Mouse (Mus musculus): ENCODE data around the gene Qtrt1. TPM values are rescaled to one million over a fixed set of nuclear protein-coding genes. Genes with fewer than 3 reads are reported as not detected.
A peak's percentile ranks its signal among the peaks of the same experiment; 100 is the strongest.
"Not testable (repeated sequence)": the region's sequence is repeated elsewhere in the genome, so short reads cannot be mapped to it uniquely, and the experiment has no call there.

The Qtrt1 gene
- polyA plus RNA-seq, 1 experiment from 2014 or later: 60.2 TPM

DNA sequence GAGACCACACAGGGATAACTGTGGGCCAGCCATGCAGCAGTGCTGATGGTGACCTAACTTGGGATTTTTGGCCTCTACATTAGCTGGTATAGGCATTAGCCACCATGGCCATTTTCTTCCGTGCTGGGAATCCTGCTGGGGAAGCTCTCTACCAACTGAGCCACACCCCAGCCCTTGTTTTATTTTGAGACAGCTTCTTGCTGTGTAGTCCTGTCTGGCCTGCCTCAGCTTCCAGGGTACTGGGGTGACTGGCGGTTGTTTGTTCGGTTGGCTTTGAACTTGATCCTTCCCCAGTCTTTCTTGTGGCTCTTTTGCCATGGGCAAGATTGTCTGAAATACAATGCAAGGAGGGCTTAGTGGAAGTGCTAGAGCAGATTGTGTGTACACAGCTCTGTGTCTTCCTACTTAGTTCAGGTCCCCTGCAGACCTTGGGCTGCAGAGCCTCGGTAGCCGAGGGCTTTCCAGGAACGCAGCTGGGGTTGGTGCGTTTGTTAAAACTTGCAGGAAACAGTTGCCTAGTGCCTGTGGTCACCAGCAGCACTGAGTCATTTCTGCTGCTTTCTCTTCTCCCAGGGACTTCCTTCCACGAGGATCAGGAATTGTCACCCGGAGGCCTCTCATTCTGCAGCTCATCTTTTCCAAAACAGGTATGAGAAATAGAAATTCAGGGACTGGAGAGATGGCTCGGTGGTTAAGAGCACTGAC, 45.4 kb downstream of the Qtrt1 start:
- Histone ChIP-seq H3K4me3 (ENCODE audit: low read depth, low read length) (no peak overlapping the region), H3K27ac (ENCODE audit: low read depth, low read length) (no peak overlapping the region), H3K4me2 (no peak overlapping the region), H3K9ac (ENCODE audit: low read depth, low read length) (no peak overlapping the region), H3K4me1 (replicated peaks; ENCODE audit: control insufficient read depth, insufficient read depth, low read length) (peaks cover 20% of the 10 kb centered on the region), H3K27me3 (replicated peaks; ENCODE audit: control insufficient read depth, insufficient read depth, low read length) (no peaks in the 10 kb centered on the region), H3K36me3 (ENCODE audit: control insufficient read depth, insufficient read depth, low read length) (0 out of 2 replicates have a peak, but pooled peaks cover 2% of the 10 kb centered on the region), H3K9me3 (ENCODE audit: control insufficient read depth, low read length) (no peaks in the 10 kb centered on the region)
- no peak for ATAC-seq (replicated peaks; ENCODE audit: low FRiP score)
- 67% methylated on average over 10 of the region's 10 CpGs for WGBS
- DNase-seq (ENCODE audit: low spot score): no peak

DNA sequence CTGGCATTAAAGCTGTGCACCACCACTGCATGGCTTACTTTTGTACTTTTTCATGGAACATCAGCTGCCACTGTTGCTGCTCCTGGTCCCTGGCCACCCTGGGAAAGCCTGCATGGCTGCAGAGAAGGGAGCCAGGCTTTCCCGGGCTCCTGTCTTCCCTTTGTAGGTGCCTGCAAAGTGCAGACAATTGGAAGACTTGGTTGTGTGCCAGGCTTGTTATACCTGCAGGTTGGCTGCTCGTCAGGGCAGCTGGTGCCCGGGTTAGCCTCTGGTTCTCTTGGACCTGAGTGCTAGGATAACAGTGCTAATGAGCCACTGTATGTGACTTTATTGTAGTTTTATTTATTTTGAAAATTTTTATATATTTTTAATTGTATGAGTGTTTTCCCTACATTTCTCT, 47.2 kb downstream of the Qtrt1 start:
- Histone ChIP-seq H3K4me3 (ENCODE audit: low read depth, low read length) (no peak overlapping the region), H3K36me3 (ENCODE audit: control insufficient read depth, insufficient read depth, low read length) (peaks cover 2% of the 10 kb centered on the region), H3K27me3 (replicated peaks; ENCODE audit: control insufficient read depth, insufficient read depth, low read length) (no peaks in the 10 kb centered on the region), H3K4me1 (replicated peaks; ENCODE audit: control insufficient read depth, insufficient read depth, low read length) (peaks cover 15% of the 10 kb centered on the region), H3K4me2 (no peak overlapping the region), H3K27ac (ENCODE audit: low read depth, low read length) (no peak overlapping the region), H3K9ac (ENCODE audit: low read depth, low read length) (no peak overlapping the region), H3K9me3 (ENCODE audit: control insufficient read depth, low read length) (no peaks in the 10 kb centered on the region)
- no peak for ATAC-seq (replicated peaks; ENCODE audit: low FRiP score)
- 91% methylated on average over 3 of the region's 3 CpGs for WGBS
- no peak for DNase-seq (ENCODE audit: low spot score)

GRCm38 (mm10) chr9:21460400-21460940, 48.8 kb downstream of the Qtrt1 start:
- Histone ChIP-seq H3K27me3 (replicated peaks; ENCODE audit: control insufficient read depth, insufficient read depth, low read length) (no peaks in the 10 kb centered on the region), H3K9me3 (ENCODE audit: control insufficient read depth, low read length) (no peaks in the 10 kb centered on the region), H3K36me3 (ENCODE audit: control insufficient read depth, insufficient read depth, low read length) (peaks cover 2% of the 10 kb centered on the region), H3K4me1 (replicated peaks; ENCODE audit: control insufficient read depth, insufficient read depth, low read length) (peaks cover 10% of the 10 kb centered on the region), H3K4me3 (ENCODE audit: low read depth, low read length) (no peak overlapping the region), H3K9ac (ENCODE audit: low read depth, low read length) (0 out of 2 replicates have a peak overlapping the region, but pooled peaks have one; percentile 12), H3K27ac (ENCODE audit: low read depth, low read length) (no peak overlapping the region), H3K4me2 (no peak overlapping the region)
- DNase-seq (ENCODE audit: low spot score) (no peak), ATAC-seq (replicated peaks; ENCODE audit: low FRiP score) (no peak)
- 85% methylated on average over 3 of the region's 3 CpGs for WGBS

DNA sequence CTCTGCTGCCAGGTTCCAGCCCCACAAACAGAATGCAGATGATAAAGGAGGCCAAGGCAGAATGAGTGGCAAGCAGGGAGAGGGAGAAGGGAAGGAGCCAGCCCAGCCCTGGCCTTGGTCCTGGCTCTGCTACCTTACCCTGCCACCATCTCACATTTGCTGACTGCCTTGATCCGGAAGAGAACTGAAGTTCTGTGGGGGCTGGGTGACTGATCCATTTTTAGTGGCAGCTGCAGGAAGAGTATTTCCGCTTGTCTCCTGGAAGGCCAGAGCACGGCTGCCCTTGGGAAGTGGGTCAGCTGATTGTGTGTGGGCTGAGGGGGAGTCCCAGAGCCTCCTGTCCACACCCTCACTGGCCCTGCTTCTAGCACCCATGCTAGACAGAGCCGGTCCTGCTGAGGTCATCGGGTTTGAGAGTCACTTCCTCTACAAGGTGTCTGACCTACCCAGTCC, 51.5 kb downstream of the Qtrt1 start:
- Histone ChIP-seq H3K36me3 (ENCODE audit: control insufficient read depth, insufficient read depth, low read length) (peaks cover 14% of the 10 kb centered on the region), H3K4me3 (ENCODE audit: low read depth, low read length) (no peak overlapping the region), H3K4me1 (replicated peaks; ENCODE audit: control insufficient read depth, insufficient read depth, low read length) (peaks cover 10% of the 10 kb centered on the region), H3K9me3 (ENCODE audit: control insufficient read depth, low read length) (no peaks in the 10 kb centered on the region), H3K4me2 (peak overlapping the region; percentile 33), H3K27ac (ENCODE audit: low read depth, low read length) (no peak overlapping the region; the same call in 1 of the 2 replicates), H3K27me3 (replicated peaks; ENCODE audit: control insufficient read depth, insufficient read depth, low read length) (no peaks in the 10 kb centered on the region), H3K9ac (ENCODE audit: low read depth, low read length) (peak overlapping the region; percentile 50; the same call in 1 of the 2 replicates)
- DNase-seq (ENCODE audit: low spot score) (no peak), ATAC-seq (replicated peaks; ENCODE audit: low FRiP score) (peak; percentile 45)
- 38% methylated on average over 5 of the region's 5 CpGs for WGBS

GRCm38 (mm10) chr9:21463766-21464564, 52.3 kb downstream of the Qtrt1 start:
- Histone ChIP-seq H3K4me2 (no peak overlapping the region), H3K27me3 (replicated peaks; ENCODE audit: control insufficient read depth, insufficient read depth, low read length) (no peaks in the 10 kb centered on the region), H3K9me3 (ENCODE audit: control insufficient read depth, low read length) (no peaks in the 10 kb centered on the region), H3K36me3 (ENCODE audit: control insufficient read depth, insufficient read depth, low read length) (peaks cover 14% of the 10 kb centered on the region), H3K27ac (ENCODE audit: low read depth, low read length) (no peak overlapping the region), H3K9ac (ENCODE audit: low read depth, low read length) (no peak overlapping the region; the same call in 1 of the 2 replicates), H3K4me1 (replicated peaks; ENCODE audit: control insufficient read depth, insufficient read depth, low read length) (peaks cover 10% of the 10 kb centered on the region), H3K4me3 (ENCODE audit: low read depth, low read length) (no peak overlapping the region)
- ATAC-seq (replicated peaks; ENCODE audit: low FRiP score): no peak
- 81% methylated on average over 3 of the region's 3 CpGs for WGBS
- DNase-seq (ENCODE audit: low spot score): no peak

GRCm38 (mm10) chr9:21464565-21464928, 52.9 kb downstream of the Qtrt1 start:
- not testable (repeated sequence) for H3K27ac ChIP-seq (ENCODE audit: low read depth, low read length); H3K9ac ChIP-seq (ENCODE audit: low read depth, low read length); ATAC-seq (replicated peaks; ENCODE audit: low FRiP score); H3K27me3 ChIP-seq (replicated peaks; ENCODE audit: control insufficient read depth, insufficient read depth, low read length); DNase-seq (ENCODE audit: low spot score); H3K9me3 ChIP-seq (ENCODE audit: control insufficient read depth, low read length); H3K4me2 ChIP-seq; H3K4me3 ChIP-seq (ENCODE audit: low read depth, low read length)
- Histone ChIP-seq H3K4me1 (replicated peaks; ENCODE audit: control insufficient read depth, insufficient read depth, low read length) (peaks cover 10% of the 10 kb centered on the region), H3K36me3 (ENCODE audit: control insufficient read depth, insufficient read depth, low read length) (peaks cover 14% of the 10 kb centered on the region)
- 89% methylated on average over 7 of the region's 7 CpGs for WGBS

- 0 out of 2 replicates have a peak, but pooled peaks have one; percentile 31 for ATAC-seq (replicated peaks; ENCODE audit: low FRiP score)
- H3K36me3 ChIP-seq (ENCODE audit: control insufficient read depth, insufficient read depth, low read length): peaks cover 39% of the 10 kb centered on the region
- 80% methylated on average over 20 of the region's 20 CpGs for WGBS
Measured at GRCm38 (mm10) chr9:21469032-21470024, 57.7 kb downstream of the Qtrt1 start.

More at GRCm38 (mm10) chr9:21469032-21470024, 57.7 kb downstream of the Qtrt1 start:
- no peak for DNase-seq (ENCODE audit: low spot score)
- no peaks in the 10 kb centered on the region for H3K27me3 ChIP-seq (replicated peaks; ENCODE audit: control insufficient read depth, insufficient read depth, low read length)
- no peak overlapping the region for H3K4me2 ChIP-seq
- H3K9me3 ChIP-seq (ENCODE audit: control insufficient read depth, low read length): no peaks in the 10 kb centered on the region
- H3K9ac ChIP-seq (ENCODE audit: low read depth, low read length): no peak overlapping the region
- no peak overlapping the region for H3K27ac ChIP-seq (ENCODE audit: low read depth, low read length)
- no peak overlapping the region for H3K4me3 ChIP-seq (ENCODE audit: low read depth, low read length)
- no peaks in the 10 kb centered on the region for H3K4me1 ChIP-seq (replicated peaks; ENCODE audit: control insufficient read depth, insufficient read depth, low read length)

Data from liver, embryonic 11.5 days (tissue).